Mouse (Mus musculus) CH12.LX (cell line): ENCODE data around the gene Wdr91. TPM values are rescaled to one million over a fixed set of nuclear protein-coding genes. Genes with fewer than 3 reads are reported as not detected.
A peak's percentile ranks its signal among the peaks of the same experiment; 100 is the strongest.

Experiments
- DNase-seq: peaks from one replicate; pipeline ENCODE4 v3.0.0-alpha.2; 2013; ENCODE audit errors: extremely low read depth
- H3K27ac ChIP-seq: 2 replicates; pipeline ENCODE4 v1.5.1; 2012; ENCODE audit warnings: low read depth, mild to moderate bottlenecking, control low read depth, moderate library complexity; ENCODE audit not compliant: insufficient read depth
- H3K27me3 ChIP-seq: replicated peaks from 2 replicates; pipeline ENCODE3; 2012; ENCODE audit warnings: inconsistent platforms
- H3K36me3 ChIP-seq, 2 experiments: replicated peaks in 1 of 2; 2 replicates each; pipeline versions ENCODE3 to v1.6.1; 2012; ENCODE audit warnings: inconsistent platforms in 1 of 2, low read length in 1 of 2, mild to moderate bottlenecking in 1 of 2, mixed read lengths in 1 of 2, moderate library complexity in 1 of 2; ENCODE audit not compliant: control insufficient read depth in 1 of 2, insufficient read depth in 1 of 2
- H3K4me1 ChIP-seq, 2 experiments: 2 replicates each; pipeline ENCODE4 v1.6.1; 2012; ENCODE audit warnings: inconsistent platforms in 1 of 2, moderate library complexity in 1 of 2; ENCODE audit not compliant: insufficient read depth in 2 of 2, control insufficient read depth in 1 of 2
- H3K4me2 ChIP-seq: 2 replicates; pipeline ENCODE4 v1.6.1; 2012; ENCODE audit warnings: low read depth, mild to moderate bottlenecking, control low read depth; ENCODE audit not compliant: poor library complexity, insufficient read depth, severe bottlenecking
- H3K4me3 ChIP-seq, 3 experiments: fragments of 150-350 bp in 1 of 3; sonication (generic) in 1 of 3; replicated peaks in 1 of 3; 2 replicates each; pipeline versions ENCODE3 to v1.5.1; 2011 to 2012; ENCODE audit warnings: low read depth in 2 of 3, low read length in 2 of 3, mild to moderate bottlenecking in 2 of 3, moderate library complexity in 2 of 3, control low read depth in 1 of 3, improper control_type of control experiment in 1 of 3, inconsistent platforms in 1 of 3, mixed read lengths in 1 of 3; ENCODE audit not compliant: poor library complexity in 1 of 3
- H3K79me2 ChIP-seq: replicated peaks from 2 replicates; pipeline ENCODE4 v1.6.1; 2012; ENCODE audit warnings: mild to moderate bottlenecking, moderate library complexity; ENCODE audit not compliant: control insufficient read depth, poor library complexity, insufficient read depth, severe bottlenecking; ENCODE audit errors: extremely low read depth
- H3K9ac ChIP-seq: 2 replicates; pipeline ENCODE4 v1.6.1; 2012; ENCODE audit warnings: low read depth, mild to moderate bottlenecking, control low read depth, moderate library complexity; ENCODE audit not compliant: insufficient read depth
- H3K9me3 ChIP-seq: replicated peaks from 2 replicates; pipeline ENCODE3; 2012; ENCODE audit warnings: low read length, inconsistent platforms, mixed read lengths
- BHLHE40 ChIP-seq: IDR thresholded peaks from 2 replicates; pipeline ENCODE4 v1.6.1; 2011; ENCODE audit warnings: mild to moderate bottlenecking, low read depth, low read length, improper control_type of control experiment
- CHD2 ChIP-seq: IDR thresholded peaks from 2 replicates; pipeline ENCODE4 v1.6.1; 2011; ENCODE audit warnings: low read length, improper control_type of control experiment
- EP300 ChIP-seq: IDR thresholded peaks from 2 replicates; pipeline ENCODE4 v1.6.1; 2011; ENCODE audit warnings: low read length, improper control_type of control experiment
- ETS1 ChIP-seq: conservative IDR thresholded peaks from 2 replicates; pipeline ENCODE4 v1.6.1; 2012; ENCODE audit warnings: low read depth, mild to moderate bottlenecking, inconsistent platforms, low read length, improper control_type of control experiment, moderate library complexity
- GABPA ChIP-seq: IDR thresholded peaks from 2 replicates; pipeline ENCODE4 v1.6.1; 2012; ENCODE audit warnings: low read depth, low read length, improper control_type of control experiment, inconsistent platforms; ENCODE audit not compliant: insufficient replicate concordance
- JUN ChIP-seq: IDR thresholded peaks from 2 replicates; pipeline ENCODE4 v1.6.1; 2011; ENCODE audit warnings: low read depth, mild to moderate bottlenecking, low read length, improper control_type of control experiment, moderate library complexity; ENCODE audit not compliant: insufficient read depth
- KAT2A ChIP-seq: IDR thresholded peaks from 2 replicates; pipeline ENCODE4 v1.6.1; 2012; ENCODE audit warnings: low read length, improper control_type of control experiment, inconsistent platforms; ENCODE audit not compliant: insufficient replicate concordance
- MAFK ChIP-seq: IDR thresholded peaks from 2 replicates; pipeline ENCODE4 v1.6.1; 2011; ENCODE audit warnings: low read length, improper control_type of control experiment; ENCODE audit not compliant: insufficient replicate concordance
- MAZ ChIP-seq: IDR thresholded peaks from 2 replicates; pipeline ENCODE4 v1.6.1; 2012; ENCODE audit warnings: low read depth, mild to moderate bottlenecking, inconsistent platforms, low read length, improper control_type of control experiment, moderate library complexity
- MXI1 ChIP-seq: IDR thresholded peaks from 2 replicates; pipeline ENCODE4 v1.6.1; 2011; ENCODE audit warnings: mild to moderate bottlenecking, low read depth, low read length, improper control_type of control experiment
- NRF1 ChIP-seq: IDR thresholded peaks from 2 replicates; pipeline ENCODE4 v1.6.1; 2014; ENCODE audit warnings: low read depth, mild to moderate bottlenecking, inconsistent platforms, low read length, improper control_type of control experiment, moderate library complexity
- POLR2A ChIP-seq: IDR thresholded peaks from 2 replicates; pipeline ENCODE4 v1.6.1; 2011; ENCODE audit warnings: low read depth, mild to moderate bottlenecking, improper control_type of control experiment, low read length
- RCOR1 ChIP-seq: conservative IDR thresholded peaks from 2 replicates; pipeline ENCODE4 v1.6.1; 2012; ENCODE audit warnings: low read depth, mild to moderate bottlenecking, inconsistent platforms, low read length, improper control_type of control experiment
- SIN3A ChIP-seq: IDR thresholded peaks from 2 replicates; pipeline ENCODE4 v1.6.1; 2012; ENCODE audit warnings: low read length, improper control_type of control experiment, inconsistent platforms
- TBP ChIP-seq: conservative IDR thresholded peaks from 2 replicates; pipeline ENCODE4 v1.6.1; 2011; ENCODE audit warnings: low read depth, low read length, improper control_type of control experiment
- TCF12 ChIP-seq: IDR thresholded peaks from 2 replicates; pipeline ENCODE4 v1.6.1; 2014; ENCODE audit warnings: low read depth, mild to moderate bottlenecking, inconsistent platforms, low read length, improper control_type of control experiment
- USF1 ChIP-seq: IDR thresholded peaks from 2 replicates; pipeline ENCODE4 v1.6.1; 2014; ENCODE audit warnings: low read depth, mild to moderate bottlenecking, inconsistent platforms, low read length, improper control_type of control experiment
- USF2 ChIP-seq: conservative IDR thresholded peaks from 2 replicates; pipeline ENCODE4 v1.6.1; 2011; ENCODE audit warnings: low read depth, low read length, improper control_type of control experiment
- ZC3H11A ChIP-seq: IDR thresholded peaks from 2 replicates; pipeline ENCODE4 v1.6.1; 2012; ENCODE audit warnings: low read depth, mild to moderate bottlenecking, inconsistent platforms, low read length, improper control_type of control experiment
- ZKSCAN1 ChIP-seq: IDR thresholded peaks from 2 replicates; pipeline ENCODE4 v1.6.1; 2012; ENCODE audit warnings: low read depth, inconsistent platforms, low read length, improper control_type of control experiment, borderline replicate concordance
- ZMIZ1 ChIP-seq: IDR thresholded peaks from 2 replicates; pipeline ENCODE4 v1.6.1; 2012; ENCODE audit warnings: low read depth, mild to moderate bottlenecking, inconsistent platforms, low read length, improper control_type of control experiment
- dilution Hi-C: fragments of 300-500 bp; cut with MboI; formaldehyde crosslinking; loops from 2 replicates; pipeline ENCODE4 v1.14.3; 2020; ENCODE audit warnings: low sequenced_read_pairs; ENCODE audit not compliant: extremely low pct_unique_long_range_greater_than_20kb, extremely low pct_ligation_motif_present
- in situ Hi-C: fragments of 300-500 bp; cut with MboI; formaldehyde crosslinking; loops from 3 replicates; pipeline ENCODE4 v1.14.3; 2019; ENCODE audit warnings: low sequenced_read_pairs, low pct_ligation_motif_present, low pct_unique_long_range_greater_than_20kb, mixed read lengths
- polyA plus RNA-seq: library from polyadenylated mRNA; unstranded; fragments of >175 nt; gene quantifications from 2 replicates; pipeline ENCODE4 v1.2.1, GENCODE M21; 2012; ENCODE audit warnings: low read depth; ENCODE audit not compliant: insufficient read length
- total RNA-seq, 2 experiments: library from RNA; depleted of rRNA; stranded (reverse); fragments of 300-350 nt in 1 of 2; fragments of >200 nt in 1 of 2; gene quantifications; 2 replicates each; pipeline ENCODE4 v1.2.3; 2012 to 2014

Gene Wdr91
- total and polyA plus RNA-seq, 3 experiments: 10.6 to 26.5 (median 19.2) TPM

GRCm38 (mm10) chr6:34939451-34939850 is 28.8 kb upstream of the Wdr91 start:
- Histone ChIP-seq H3K4me3 (peak overlapping the region in 2 of 3 experiments; percentile 23 to 43), H3K27me3 (no peaks in the 10 kb centered on the region), H3K9ac (peak overlapping the region; percentile 62), H3K9me3 (no peaks in the 10 kb centered on the region), H3K36me3 (peaks cover 0 to 2% of the 10 kb centered on the region in 2 experiments), H3K4me1 (peaks cover 16 to 73% of the 10 kb centered on the region in 2 experiments), H3K79me2 (no peaks in the 10 kb centered on the region), H3K4me2 (peak overlapping the region; percentile 64; the same call in 1 of the 2 replicates), H3K27ac (peak overlapping the region; percentile 94)
- no peak for TF ChIP-seq SIN3A
- no peak for TF ChIP-seq MXI1
- no peak for TF ChIP-seq POLR2A
- no peak for TF ChIP-seq TCF12
- TF ChIP-seq JUN: no peak
- no peak for TF ChIP-seq EP300
- in situ Hi-C loops: loop anchor here (5.0 kb wide), 1 partner anchor 58 kb away; no protein-coding TSS in a partner anchor
- peak; percentile 18 for DNase-seq
- dilution Hi-C loops: no loop called here

GRCm38 (mm10) chr6:34938929-34939325 is 28.3 kb upstream of the Wdr91 start:
- TF ChIP-seq CHD2 (no peak), MAFK (no peak), BHLHE40 (no peak), NRF1 (no peak), KAT2A (no peak), USF1 (no peak), USF2 (no peak), RCOR1 (no peak), GABPA (no peak), ZC3H11A (no peak), ZKSCAN1 (no peak), ZMIZ1 (no peak), TBP (no peak), MAZ (no peak), ETS1 (no peak)
- Histone ChIP-seq H3K27me3 (no peaks in the 10 kb centered on the region), H3K9me3 (no peaks in the 10 kb centered on the region), H3K79me2 (no peaks in the 10 kb centered on the region), H3K4me3 (peak overlapping the region; percentile 2 to 43 (median 25)), H3K4me2 (peak overlapping the region; percentile 64), H3K9ac (peak overlapping the region; percentile 62), H3K27ac (peak overlapping the region; percentile 94), H3K4me1 (peaks cover 16 to 68% of the 10 kb centered on the region in 2 experiments), H3K36me3 (peaks cover 0 to 2% of the 10 kb centered on the region in 2 experiments)
- dilution Hi-C loops: no loop called here
- in situ Hi-C loops: loop anchor here (5.0 kb wide), 1 partner anchor 58 kb away; no protein-coding TSS in a partner anchor
- peak; percentile 70 for DNase-seq
